Comparison of ENCODE assay signal across 13 mouse cellular contexts in the genomic region with DNA sequence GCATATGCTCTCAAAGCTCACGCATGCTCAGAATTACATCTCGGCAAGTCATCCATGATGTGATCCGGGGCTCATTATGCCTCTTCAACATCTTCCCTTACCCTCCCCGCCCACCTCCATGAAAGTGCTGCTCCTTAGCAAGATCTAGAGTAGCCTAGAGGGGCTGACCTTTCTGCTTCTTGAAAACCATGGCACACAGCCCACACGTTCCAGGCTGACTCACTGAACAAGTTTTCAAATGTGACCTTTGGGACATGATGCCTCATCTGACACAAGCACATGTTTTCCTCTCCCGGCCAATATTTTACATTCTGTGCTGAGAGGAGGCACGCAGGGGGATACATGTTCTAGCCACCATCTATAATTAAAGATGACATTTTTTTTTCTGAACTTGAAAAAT.
DNase-seq lines count a peak whose midpoint lies in the region; ATAC-seq lines count a peak whose summit lies in the region.
"Had no signal": no experiment of that assay in that cellular context is flagged by ENCODE, and none has a peak within 500 bp of the region (broad histone marks: within the 10 kb centered on the region; RNA-seq: fewer than 3 reads in every experiment).

No protein-coding gene starts in this region.

- DNase-seq in kidney, adult 18-20 months = peak; percentile 2
- peak; percentile 76 for DNase-seq in adrenal gland, adult 8-10 months
- peak; percentile 27 for DNase-seq in gastrocnemius, postnatal 10 days
- peak; percentile 24 to 47 for DNase-seq in kidney, postnatal 4 days
- DNase-seq in forebrain, embryonic 10.5 days (ENCODE audit: extremely low spot score, low spot score) = no peak
- DNase-seq in frontal cortex, postnatal 14 days (ENCODE audit: low spot score in 2 of 2) = no peak
- no peak for DNase-seq in ovary, adult 18-20 months (ENCODE audit: low spot score)
- DNase-seq: B cell, adult 2 months; cerebellum, adult 11 months had no signal

- 73% methylated on average over 7 of the region's 7 CpGs for WGBS in kidney, embryonic 16.5 days
- 88% methylated on average over 7 of the region's 7 CpGs for WGBS in forebrain, embryonic 10.5 days

- H3K4me1 ChIP-seq in kidney, embryonic 16.5 days (ENCODE audit: insufficient read depth, low read length) = no peaks in the 10 kb centered on the region
- no peaks in the 10 kb centered on the region for H3K4me1 ChIP-seq in forebrain, embryonic 10.5 days
- H3K4me1 ChIP-seq: embryonic facial prominence, embryonic 13.5 days; midbrain, embryonic 12.5 days had no signal

- H3K27ac ChIP-seq in kidney, embryonic 16.5 days (ENCODE audit: low read length) = no peak overlapping the region
- no peak overlapping the region for H3K27ac ChIP-seq in forebrain, embryonic 10.5 days
- H3K27ac ChIP-seq: embryonic facial prominence, embryonic 13.5 days; layer of hippocampus, adult 2 months; midbrain, embryonic 12.5 days had no signal

- no peak for ATAC-seq in kidney, embryonic 16.5 days (ENCODE audit: low FRiP score, low TSS enrichment)

- H3K27me3 ChIP-seq in kidney, embryonic 16.5 days (ENCODE audit: insufficient read depth, low read length) = no peaks in the 10 kb centered on the region
- no peaks in the 10 kb centered on the region for H3K27me3 ChIP-seq in forebrain, embryonic 10.5 days (ENCODE audit: poor library complexity, severe bottlenecking)
- H3K27me3 ChIP-seq: embryonic facial prominence, embryonic 13.5 days; midbrain, embryonic 12.5 days had no signal

- H3K36me3 ChIP-seq in kidney, embryonic 16.5 days (ENCODE audit: insufficient read depth, low read length) = no peaks in the 10 kb centered on the region
- H3K36me3 ChIP-seq in forebrain, embryonic 10.5 days (replicated peaks) = no peaks in the 10 kb centered on the region
- H3K36me3 ChIP-seq: embryonic facial prominence, embryonic 13.5 days; midbrain, embryonic 12.5 days had no signal

- no peaks in the 10 kb centered on the region for H3K9me3 ChIP-seq in kidney, embryonic 16.5 days (ENCODE audit: low read length)
- H3K9me3 ChIP-seq in forebrain, embryonic 10.5 days = no peaks in the 10 kb centered on the region
- H3K9me3 ChIP-seq: embryonic facial prominence, embryonic 13.5 days; midbrain, embryonic 12.5 days had no signal

- H3K4me2 ChIP-seq in kidney, embryonic 16.5 days (replicated peaks; ENCODE audit: low read depth, low read length) = no peak overlapping the region
- H3K4me2 ChIP-seq: embryonic facial prominence, embryonic 13.5 days; midbrain, embryonic 12.5 days had no signal

- H3K4me3 ChIP-seq in kidney, embryonic 16.5 days (ENCODE audit: low read length) = no peak overlapping the region
- H3K4me3 ChIP-seq in forebrain, embryonic 10.5 days = no peak overlapping the region
- H3K4me3 ChIP-seq: embryonic facial prominence, embryonic 13.5 days; layer of hippocampus, adult 2 months; midbrain, embryonic 12.5 days had no signal

- no peak overlapping the region for H3K9ac ChIP-seq in kidney, embryonic 16.5 days (replicated peaks; ENCODE audit: low read length)
- H3K9ac ChIP-seq: embryonic facial prominence, embryonic 13.5 days; midbrain, embryonic 12.5 days had no signal

Comparison
In these comparisons a context has a peak if more than half of its experiments do, and no peak if none do; other contexts are left out.
1. DNase-seq: peak in kidney, adult 18-20 months (single experiment), adrenal gland, adult 8-10 months (single experiment), gastrocnemius, postnatal 10 days (single experiment) and kidney, postnatal 4 days (2 of 2); none in forebrain, embryonic 10.5 days (single experiment), frontal cortex, postnatal 14 days (0 of 2) and ovary, adult 18-20 months (single experiment).